Mouse (Mus musculus) liver, postnatal 0 days (tissue): Measurements from ENCODE around the gene Opn3. TPM values are rescaled to one million over a fixed set of nuclear protein-coding genes. Genes with fewer than 3 reads are reported as not detected.

Experiments used
- ATAC-seq: fragments of 200-750 bp; cut with Nextera tagmentation; 2 replicates; pipeline ENCODE4 v1.8.0; 2017; ENCODE audit warnings: mild to moderate bottlenecking, moderate library complexity
- DNase-seq: peaks from one replicate; pipeline ENCODE4 v3.0.0-alpha.2; 2016
- H3K27ac ChIP-seq: fragments of 300-500 bp; sonication (generic); 2 replicates; pipeline ENCODE4 v1.5.1; 2014; ENCODE audit warnings: antibody characterized with exemption, moderate library complexity, mild to moderate bottlenecking, low read depth
- H3K27me3 ChIP-seq: fragments of 300-500 bp; sonication (generic); 2 replicates; pipeline ENCODE4 v1.6.1; 2014; ENCODE audit warnings: low read length, control low read depth, mixed read lengths; ENCODE audit not compliant: insufficient read depth
- H3K36me3 ChIP-seq: fragments of 300-500 bp; sonication (generic); replicated peaks from 2 replicates; pipeline ENCODE4 v1.6.1; 2014; ENCODE audit warnings: mild to moderate bottlenecking, control low read depth, low read length, moderate library complexity, mixed read lengths; ENCODE audit not compliant: insufficient read depth
- H3K4me1 ChIP-seq: fragments of 300-500 bp; sonication (generic); 2 replicates; pipeline ENCODE4 v1.6.1; 2014; ENCODE audit warnings: antibody characterized with exemption, mild to moderate bottlenecking, control low read depth; ENCODE audit not compliant: insufficient read depth
- H3K4me2 ChIP-seq: fragments of 300-500 bp; sonication (generic); 2 replicates; pipeline ENCODE4 v1.6.1; 2014; ENCODE audit warnings: low read depth, mild to moderate bottlenecking, low read length, moderate library complexity, mixed read lengths
- H3K4me3 ChIP-seq: fragments of 300-500 bp; sonication (generic); 2 replicates; pipeline ENCODE4 v1.5.1; 2014; ENCODE audit warnings: low read depth, low read length
- H3K9ac ChIP-seq: fragments of 300-500 bp; sonication (generic); replicated peaks from 2 replicates; pipeline ENCODE4 v1.6.1; 2014; ENCODE audit warnings: mild to moderate bottlenecking, moderate library complexity
- H3K9me3 ChIP-seq: fragments of 300-500 bp; sonication (generic); 2 replicates; pipeline ENCODE4 v1.6.1; 2016; ENCODE audit warnings: mild to moderate bottlenecking, control low read depth, low read length, mixed read lengths
- CTCF ChIP-seq: sonication (generic); IDR thresholded peaks from 2 replicates; pipeline ENCODE4 v1.5.1; 2016; ENCODE audit warnings: antibody characterized with exemption, low read depth
- EP300 ChIP-seq: IDR thresholded peaks from 2 replicates; pipeline ENCODE4 v1.6.1; 2016; ENCODE audit warnings: antibody characterized with exemption, low read depth, mild to moderate bottlenecking
- WGBS: fragments of 180-500 bp; shearing (Covaris S2); extraction: QIAGEN DNeasy Blood & Tissue Kit; methylation state at CpG from one replicate; pipeline ENCODE4 v1.1.7; 2014; ENCODE audit not compliant: insufficient replicate concordance; 5-methylcytosine and 5-hydroxymethylcytosine counted together
- polyA plus RNA-seq: library from polyadenylated mRNA; unstranded; fragments of >200 nt; fragmentation: Nextera tagmentation; extraction: Ambion mirVana; gene quantifications from 2 replicates; pipeline ENCODE4 v1.2.1, GENCODE M21; 2015

The Opn3 gene
- polyA plus RNA-seq, 1 experiment from 2014 or later: 1.6 TPM

- no peaks in the 10 kb centered on the region for H3K9me3 ChIP-seq
- TF ChIP-seq EP300: no peak
- no peak for TF ChIP-seq CTCF
- no peaks in the 10 kb centered on the region for H3K36me3 ChIP-seq
- H3K4me1 ChIP-seq: peaks cover 15% of the 10 kb centered on the region; the same call in 1 of the 2 replicates
- H3K27me3 ChIP-seq: no peaks in the 10 kb centered on the region
- ATAC-seq (no peak), DNase-seq (no peak)
- no peak overlapping the region for H3K4me2 ChIP-seq
- no peak overlapping the region for H3K9ac ChIP-seq
- no peak overlapping the region for H3K27ac ChIP-seq
- no peak overlapping the region for H3K4me3 ChIP-seq
- 40% methylated on average over 5 of the region's 5 CpGs for WGBS
Observed at GRCm38 (mm10) chr1:175643496-175644265, 48.9 kb downstream of the Opn3 start.

- no peaks in the 10 kb centered on the region for H3K9me3 ChIP-seq
- DNase-seq (no peak), ATAC-seq (no peak)
- 55% methylated on average over 6 of the region's 6 CpGs for WGBS
- H3K36me3 ChIP-seq: no peaks in the 10 kb centered on the region
- TF ChIP-seq EP300: no peak
- H3K4me1 ChIP-seq: peaks cover 12% of the 10 kb centered on the region; the same call in 1 of the 2 replicates
- H3K27me3 ChIP-seq: no peaks in the 10 kb centered on the region
- H3K4me2 ChIP-seq: no peak overlapping the region
- H3K27ac ChIP-seq: 0 out of 2 replicates have a peak overlapping the region, but pooled peaks have one; percentile 22
- H3K4me3 ChIP-seq: no peak overlapping the region
- H3K9ac ChIP-seq: no peak overlapping the region
Observed at GRCm38 (mm10) chr1:175640435-175641150, 52.0 kb downstream of the Opn3 start.

GRCm38 (mm10) chr1:175639072-175639471 lies 53.5 kb downstream of the Opn3 start:
- Histone ChIP-seq H3K27ac (no peak overlapping the region), H3K9me3 (no peaks in the 10 kb centered on the region), H3K27me3 (no peaks in the 10 kb centered on the region), H3K4me3 (no peak overlapping the region), H3K4me2 (no peak overlapping the region), H3K4me1 (peaks cover 12% of the 10 kb centered on the region; the same call in 1 of the 2 replicates), H3K36me3 (no peaks in the 10 kb centered on the region), H3K9ac (no peak overlapping the region)
- no peak for DNase-seq
- TF ChIP-seq CTCF: no peak
- TF ChIP-seq EP300: no peak
- ATAC-seq: no peak
- WGBS: 56% methylated on average over 7 of the region's 7 CpGs

GRCm38 (mm10) chr1:175637677-175638076 lies 54.9 kb downstream of the Opn3 start:
- no peak for DNase-seq
- Histone ChIP-seq H3K4me2 (no peak overlapping the region), H3K27ac (no peak overlapping the region), H3K4me3 (no peak overlapping the region), H3K4me1 (peaks cover 12% of the 10 kb centered on the region; the same call in 1 of the 2 replicates), H3K9me3 (no peaks in the 10 kb centered on the region), H3K9ac (no peak overlapping the region), H3K27me3 (no peaks in the 10 kb centered on the region), H3K36me3 (no peaks in the 10 kb centered on the region)
- TF ChIP-seq CTCF (no peak), EP300 (no peak)
- WGBS: 28% methylated on average over 7 of the region's 7 CpGs
- ATAC-seq: 0 out of 2 replicates have a peak, but pooled peaks have one; percentile 25

DNA sequence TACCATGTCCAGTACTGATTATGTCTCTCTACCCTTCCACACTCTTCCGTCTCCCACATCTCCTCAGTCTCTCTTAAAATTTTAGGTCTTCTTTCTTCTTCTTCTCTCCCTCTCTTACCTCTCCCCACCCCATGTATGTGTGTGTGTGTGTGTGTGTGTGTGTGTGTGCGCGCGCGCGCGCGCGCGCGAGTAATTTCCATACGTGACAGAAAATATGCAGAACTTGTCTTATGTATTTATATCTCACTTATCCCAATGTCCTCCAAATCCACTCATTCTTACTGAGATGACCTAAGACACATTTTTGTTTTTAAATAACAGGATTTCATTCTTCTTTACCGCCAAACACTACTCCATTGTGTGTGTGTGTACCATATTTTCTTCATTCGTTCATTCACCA lies 60.1 kb downstream of the Opn3 start:
- DNase-seq: no peak
- no peaks in the 10 kb centered on the region for H3K9me3 ChIP-seq
- peak overlapping the region; percentile 55 for H3K4me2 ChIP-seq
- peaks cover 10% of the 10 kb centered on the region; the same call in 1 of the 2 replicates for H3K4me1 ChIP-seq
- TF ChIP-seq EP300 (no peak), CTCF (no peak)
- no peaks in the 10 kb centered on the region for H3K36me3 ChIP-seq
- H3K9ac ChIP-seq: no peak overlapping the region
- no peaks in the 10 kb centered on the region for H3K27me3 ChIP-seq
- no peak for ATAC-seq
- peak overlapping the region; percentile 36 for H3K4me3 ChIP-seq
- peak overlapping the region; percentile 76 for H3K27ac ChIP-seq
- 88% methylated on average over 14 of the region's 14 CpGs for whole genome bisulfite sequencing

DNA sequence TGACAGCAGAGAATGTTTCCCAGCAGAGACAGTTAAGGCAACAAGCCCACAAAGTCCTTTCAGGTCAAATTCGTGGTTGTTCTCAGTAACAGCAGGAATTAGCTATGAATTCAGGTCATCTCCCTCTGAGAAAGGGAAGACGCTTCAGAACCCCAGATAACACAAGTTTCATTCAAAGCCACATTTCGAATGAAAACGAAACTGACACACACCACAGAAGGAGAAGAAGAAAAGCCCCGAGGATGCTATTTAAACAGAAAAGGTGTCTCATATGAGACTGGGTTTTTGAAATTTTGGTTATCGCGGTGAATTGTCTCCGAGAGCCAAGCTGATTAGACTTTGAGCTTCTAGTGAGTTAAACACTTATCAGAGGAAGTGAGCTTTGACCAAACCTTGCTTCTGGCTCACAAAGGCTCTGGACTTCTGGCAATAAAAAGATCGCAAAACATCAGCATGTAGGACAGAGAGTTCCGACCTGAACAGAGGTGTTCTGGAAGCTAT lies 60.8 kb downstream of the Opn3 start:
- Histone ChIP-seq H3K36me3 (no peaks in the 10 kb centered on the region), H3K4me3 (peak overlapping the region; percentile 36)
- no peak for TF ChIP-seq CTCF
- TF ChIP-seq EP300: no peak

More for the DNA sequence above, 60.8 kb downstream of the Opn3 start:
- no peak for DNase-seq
- no peaks in the 10 kb centered on the region for H3K27me3 ChIP-seq
- ATAC-seq: peak; percentile 76
- no peaks in the 10 kb centered on the region for H3K9me3 ChIP-seq
- 0 out of 2 replicates have a peak overlapping the region, but pooled peaks have one; percentile 42 for H3K9ac ChIP-seq
- H3K4me2 ChIP-seq: peak overlapping the region; percentile 55
- WGBS: 21% methylated on average over 10 of the region's 10 CpGs
- peaks cover 10% of the 10 kb centered on the region; the same call in 1 of the 2 replicates for H3K4me1 ChIP-seq
- peak overlapping the region; percentile 76 for H3K27ac ChIP-seq
